Mouse (Mus musculus): ENCODE measurements at regions not wholly inside any gene's neighbourhood (a gene's known extent, or its start where the extent isn't known, plus 50 kb on each side); places are given as distances from the start of the nearest gene placed in this dataset.

- Histone ChIP-seq H3K9me3 (replicated peaks; ENCODE audit: low read length) (no peaks in the 10 kb centered on the region), H3K4me1 (ENCODE audit: control insufficient read depth in 1 of 2, insufficient read depth in 2 of 2) (peaks cover 0 to 4% of the 10 kb centered on the region in 2 experiments; a peak in 1 of 4 replicates), H3K4me3 (replicated peaks in 1 of 3; ENCODE audit: low read depth in 2 of 3, low read length in 2 of 3, poor library complexity in 1 of 3) (peak overlapping the region; percentile 15 to 54 (median 41)), H3K9ac (ENCODE audit: insufficient read depth, low read depth) (peak overlapping the region; percentile 26; the same call in 1 of the 2 replicates), H3K4me2 (ENCODE audit: insufficient read depth, low read depth, poor library complexity, severe bottlenecking) (no peak overlapping the region; the same call in 1 of the 2 replicates), H3K79me2 (replicated peaks; ENCODE audit: control insufficient read depth, extremely low read depth, insufficient read depth, poor library complexity, severe bottlenecking) (no peaks in the 10 kb centered on the region), H3K36me3 (replicated peaks in 1 of 2; ENCODE audit: control insufficient read depth in 1 of 2, insufficient read depth in 1 of 2, low read length in 1 of 2) (no peaks in the 10 kb centered on the region), H3K27me3 (replicated peaks) (no peaks in the 10 kb centered on the region), H3K27ac (ENCODE audit: insufficient read depth, low read depth) (no peak overlapping the region)
- peak; percentile 57 for DNase-seq (ENCODE audit: extremely low read depth)
- in situ Hi-C loops (cut with MboI; ENCODE audit: low pct_ligation_motif_present, low pct_unique_long_range_greater_than_20kb, low sequenced_read_pairs) (no loop called here), dilution Hi-C loops (cut with MboI; ENCODE audit: extremely low pct_ligation_motif_present, extremely low pct_unique_long_range_greater_than_20kb, low sequenced_read_pairs) (no loop called here)
- TF ChIP-seq MAFK (IDR thresholded peaks at IDR 0.05; ENCODE audit: insufficient replicate concordance, low read length) (0 out of 2 replicates have a peak, but pooled peaks have one; percentile 33), JUND (conservative IDR thresholded peaks at IDR 0.05; ENCODE audit: low read depth, low read length) (peak; percentile 73), MYC (IDR thresholded peaks at IDR 0.05; ENCODE audit: low read depth, low read length) (no peak), IRF4 (IDR thresholded peaks at IDR 0.05; ENCODE audit: low read depth, low read length) (peak; percentile 88), PAX5 (IDR thresholded peaks at IDR 0.05; ENCODE audit: low read length) (no peak), ETS1 (conservative IDR thresholded peaks at IDR 0.05; ENCODE audit: low read depth, low read length) (peak; percentile 80), TCF12 (IDR thresholded peaks at IDR 0.05; ENCODE audit: low read depth, low read length) (0 out of 2 replicates have a peak, but pooled peaks have one; percentile 40), USF1 (IDR thresholded peaks at IDR 0.05; ENCODE audit: low read depth, low read length) (no peak), CHD2 (IDR thresholded peaks at IDR 0.05; ENCODE audit: low read length) (peak; percentile 27; the same call in 1 of the 2 replicates), MEF2A (IDR thresholded peaks at IDR 0.05; ENCODE audit: borderline replicate concordance, low read depth, low read length) (0 out of 2 replicates have a peak, but pooled peaks have one; percentile 48), BHLHE40 (IDR thresholded peaks at IDR 0.05; ENCODE audit: low read depth, low read length) (peak; percentile 56; the same call in 1 of the 2 replicates), CTCF (conservative IDR thresholded peaks at IDR 0.05 in 1 of 2, IDR thresholded peaks at IDR 0.05 in 1 of 2; ENCODE audit: low read depth in 2 of 2, low read length in 2 of 2) (no peak), UBTF (IDR thresholded peaks at IDR 0.05; ENCODE audit: low read depth, low read length) (no peak), RCOR1 (conservative IDR thresholded peaks at IDR 0.05; ENCODE audit: low read depth, low read length) (no peak), ZNF384 (IDR thresholded peaks at IDR 0.05; ENCODE audit: low read depth, low read length) (peak; percentile 44; the same call in 1 of the 2 replicates), GABPA (IDR thresholded peaks at IDR 0.05; ENCODE audit: insufficient replicate concordance, low read depth, low read length) (no peak), SIN3A (IDR thresholded peaks at IDR 0.05; ENCODE audit: low read length) (peak; percentile 39; the same call in 1 of the 2 replicates), EP300 (IDR thresholded peaks at IDR 0.05; ENCODE audit: low read length) (peak; percentile 82), JUN (IDR thresholded peaks at IDR 0.05; ENCODE audit: insufficient read depth, low read depth, low read length) (peak; percentile 16; the same call in 1 of the 2 replicates), NRF1 (IDR thresholded peaks at IDR 0.05; ENCODE audit: low read depth, low read length) (no peak), TBP (conservative IDR thresholded peaks at IDR 0.05; ENCODE audit: low read depth, low read length) (no peak), NELFE (IDR thresholded peaks at IDR 0.05; ENCODE audit: low read depth, low read length) (no peak), SMC3 (IDR thresholded peaks at IDR 0.05; ENCODE audit: low read depth, low read length) (no peak)
Measured at GRCm38 (mm10) chrX:19165891-19166644, 315.1 kb downstream of the Tex13c3 start.
